Mouse (Mus musculus) intestine, embryonic 15.5 days (tissue): Measurements from ENCODE around the gene Bsn. TPM values are rescaled to one million over a fixed set of nuclear protein-coding genes. Genes with fewer than 3 reads are reported as not detected.

Experiments used
- ATAC-seq: fragments of 200-750 bp; cut with Nextera tagmentation; 2 replicates; pipeline ENCODE4 v1.8.0; 2017; ENCODE audit warnings: moderate TSS enrichment, moderate library complexity
- H3K27ac ChIP-seq: fragments of 300-500 bp; sonication (generic); 2 replicates; pipeline ENCODE4 v1.5.1; 2015; ENCODE audit warnings: mild to moderate bottlenecking, inconsistent platforms
- H3K27me3 ChIP-seq: fragments of 300-500 bp; sonication (generic); replicated peaks from 2 replicates; pipeline ENCODE4 v1.6.1; 2015; ENCODE audit warnings: inconsistent platforms
- H3K36me3 ChIP-seq: fragments of 300-500 bp; sonication (generic); 2 replicates; pipeline ENCODE4 v1.6.1; 2015; ENCODE audit warnings: inconsistent platforms
- H3K4me1 ChIP-seq: fragments of 300-500 bp; sonication (generic); replicated peaks from 2 replicates; pipeline ENCODE4 v1.6.1; 2015; ENCODE audit warnings: inconsistent platforms
- H3K4me2 ChIP-seq: fragments of 300-500 bp; sonication (generic); replicated peaks from 2 replicates; pipeline ENCODE4 v1.6.1; 2015; ENCODE audit warnings: mild to moderate bottlenecking, inconsistent platforms
- H3K4me3 ChIP-seq: fragments of 300-500 bp; sonication (generic); replicated peaks from 2 replicates; pipeline ENCODE4 v1.5.1; 2015; ENCODE audit warnings: inconsistent platforms
- H3K9ac ChIP-seq: fragments of 300-500 bp; sonication (generic); 2 replicates; pipeline ENCODE4 v1.6.1; 2015; ENCODE audit warnings: inconsistent platforms
- H3K9me3 ChIP-seq: fragments of 300-500 bp; sonication (generic); 2 replicates; pipeline ENCODE4 v1.6.1; 2016; ENCODE audit warnings: inconsistent platforms
- WGBS: fragments of 180-500 bp; shearing (Covaris S2); methylation state at CpG from one replicate; pipeline ENCODE4 v1.1.7; 2015; 5-methylcytosine and 5-hydroxymethylcytosine counted together
- polyA plus RNA-seq: library from polyadenylated mRNA; unstranded; fragments of >200 nt; fragmentation: Nextera tagmentation; extraction: Ambion mirVana; gene quantifications from 2 replicates; pipeline ENCODE4 v1.2.1, GENCODE M21; 2015

Bsn gene
- polyA plus RNA-seq, 1 experiment from 2014 or later, result 4.7 TPM

DNA sequence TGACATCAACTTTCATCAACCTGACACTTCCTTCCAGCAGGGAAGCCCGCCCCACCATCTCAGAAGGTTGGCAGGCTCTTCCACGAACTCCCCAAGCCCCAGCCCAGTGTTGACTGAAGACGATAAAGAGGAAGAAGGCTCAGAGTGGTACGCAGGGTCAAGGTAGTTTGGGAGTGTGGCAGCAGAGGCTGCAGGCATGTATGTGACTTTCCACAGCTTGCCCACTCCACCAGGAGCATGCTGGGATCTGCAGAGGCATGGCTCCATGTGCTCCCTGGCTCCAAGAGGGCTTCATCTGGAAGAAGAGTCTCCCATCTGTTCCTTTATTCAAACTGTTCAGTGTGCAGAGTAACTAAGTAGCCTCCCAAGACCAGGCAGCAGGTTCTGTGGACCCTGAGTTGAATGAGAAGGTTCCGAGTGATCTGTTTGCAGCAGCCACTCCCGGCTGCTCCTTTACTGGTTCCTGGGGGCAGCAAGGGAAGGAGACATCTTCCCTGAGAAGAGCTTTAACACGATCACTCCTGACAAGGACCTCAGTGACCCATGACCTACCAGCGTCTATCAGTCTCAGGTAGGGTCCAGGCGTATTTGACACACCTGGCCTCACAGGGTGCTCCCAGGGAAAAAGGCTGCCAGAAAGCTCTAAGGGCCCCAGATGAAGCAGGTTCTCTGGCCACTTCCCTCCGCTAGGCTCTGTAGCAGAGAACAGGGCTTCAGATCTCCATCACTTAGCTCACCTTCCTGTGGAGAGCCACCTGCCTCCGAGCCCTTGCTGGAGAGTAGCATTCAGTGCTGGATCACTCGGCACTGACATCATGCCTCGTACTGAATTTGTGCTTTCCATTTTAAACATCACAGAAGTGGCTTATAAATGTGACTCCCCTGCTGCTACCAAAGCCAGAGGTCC, 60.9 kb downstream of the Bsn start:
- Histone ChIP-seq H3K27ac (no peak overlapping the region), H3K4me3 (no peak overlapping the region), H3K4me2 (no peak overlapping the region), H3K4me1 (peaks cover 6% of the 10 kb centered on the region; the same call in 1 of the 2 replicates), H3K27me3 (no peaks in the 10 kb centered on the region), H3K36me3 (no peaks in the 10 kb centered on the region), H3K9ac (no peak overlapping the region), H3K9me3 (no peaks in the 10 kb centered on the region)
- no peak for ATAC-seq
- WGBS, result 77% methylated on average over 13 of the region's 13 CpGs

- H3K9ac ChIP-seq, result no peak overlapping the region
- peaks cover 6% of the 10 kb centered on the region; the same call in 1 of the 2 replicates for H3K4me1 ChIP-seq
- H3K9me3 ChIP-seq, result no peaks in the 10 kb centered on the region
- H3K4me3 ChIP-seq, result no peak overlapping the region
- H3K27ac ChIP-seq, result no peak overlapping the region
- 84% methylated on average over 11 of the region's 11 CpGs for WGBS
- no peaks in the 10 kb centered on the region for H3K27me3 ChIP-seq
- ATAC-seq, result no peak
- H3K36me3 ChIP-seq, result no peaks in the 10 kb centered on the region
- no peak overlapping the region for H3K4me2 ChIP-seq
These were observed 61.9 kb downstream of the Bsn start for GRCm38 (mm10) chr9:108128248-108128647.

- Histone ChIP-seq H3K9me3 (no peaks in the 10 kb centered on the region), H3K4me1 (peaks cover 6% of the 10 kb centered on the region; the same call in 1 of the 2 replicates), H3K27me3 (no peaks in the 10 kb centered on the region), H3K36me3 (no peaks in the 10 kb centered on the region), H3K4me3 (no peak overlapping the region), H3K27ac (peak overlapping the region; percentile 85), H3K9ac (peak overlapping the region; percentile 21; the same call in 1 of the 2 replicates), H3K4me2 (peak overlapping the region; percentile 41)
- ATAC-seq, result peak; percentile 74
- 50% methylated on average over 17 of the region's 17 CpGs for WGBS
These were observed 63.6 kb downstream of the Bsn start for GRCm38 (mm10) chr9:108126436-108127180.

DNA sequence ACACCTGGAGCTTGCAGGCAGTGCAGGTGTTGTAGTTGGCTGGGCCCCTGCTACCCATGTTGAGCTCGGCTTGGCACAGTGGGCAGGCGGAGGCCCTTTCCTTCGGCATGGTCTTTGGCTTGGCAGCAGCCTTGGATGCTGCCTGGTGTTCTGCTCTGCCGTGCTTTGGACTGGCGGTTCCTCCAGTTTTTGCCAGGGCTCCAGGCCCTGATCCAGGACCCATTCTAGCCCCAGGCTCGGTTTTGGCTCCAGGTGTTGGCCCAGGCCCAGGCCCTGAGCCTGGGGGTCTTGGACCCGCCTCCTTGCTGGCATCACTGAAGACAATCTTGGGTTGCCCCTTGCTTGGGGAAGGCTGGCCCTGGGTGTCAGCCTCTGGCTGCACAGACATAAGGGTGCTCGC, 64.5 kb downstream of the Bsn start:
- ATAC-seq, result no peak
- WGBS, result 90% methylated on average over 8 of the region's 8 CpGs
- no peak overlapping the region for H3K4me3 ChIP-seq
- H3K4me1 ChIP-seq, result peaks cover 7% of the 10 kb centered on the region
- H3K27me3 ChIP-seq, result no peaks in the 10 kb centered on the region
- no peaks in the 10 kb centered on the region for H3K36me3 ChIP-seq
- no peaks in the 10 kb centered on the region for H3K9me3 ChIP-seq
- H3K9ac ChIP-seq, result no peak overlapping the region
- peak overlapping the region; percentile 85 for H3K27ac ChIP-seq
- peak overlapping the region; percentile 41; the same call in 1 of the 2 replicates for H3K4me2 ChIP-seq

DNA sequence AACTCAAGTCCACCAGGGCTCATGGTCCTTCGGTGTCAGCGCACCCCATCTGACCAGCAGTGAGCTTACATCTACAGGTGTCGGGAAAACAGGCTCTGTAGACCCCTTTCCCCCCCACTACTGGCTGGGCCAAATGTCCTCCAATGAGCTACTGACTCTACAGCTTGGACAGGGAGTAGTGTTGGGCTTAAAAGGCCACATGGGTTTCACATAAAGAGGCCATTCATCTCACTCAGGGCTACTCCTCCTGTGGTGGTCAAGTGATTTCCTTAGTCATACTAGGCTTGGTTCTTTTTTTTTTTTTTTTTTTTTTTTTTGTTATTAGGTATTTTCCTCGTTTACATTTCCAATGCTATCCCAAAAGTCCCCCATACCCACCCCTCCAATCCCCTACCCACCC, 66.3 kb downstream of the Bsn start:
- Histone ChIP-seq H3K4me2 (no peak overlapping the region), H3K4me1 (peaks cover 23% of the 10 kb centered on the region), H3K36me3 (no peaks in the 10 kb centered on the region), H3K9ac (no peak overlapping the region), H3K27me3 (no peaks in the 10 kb centered on the region), H3K27ac (no peak overlapping the region), H3K9me3 (no peaks in the 10 kb centered on the region), H3K4me3 (no peak overlapping the region)
- 74% methylated on average over 4 of the region's 4 CpGs for WGBS
- ATAC-seq, result no peak

DNA sequence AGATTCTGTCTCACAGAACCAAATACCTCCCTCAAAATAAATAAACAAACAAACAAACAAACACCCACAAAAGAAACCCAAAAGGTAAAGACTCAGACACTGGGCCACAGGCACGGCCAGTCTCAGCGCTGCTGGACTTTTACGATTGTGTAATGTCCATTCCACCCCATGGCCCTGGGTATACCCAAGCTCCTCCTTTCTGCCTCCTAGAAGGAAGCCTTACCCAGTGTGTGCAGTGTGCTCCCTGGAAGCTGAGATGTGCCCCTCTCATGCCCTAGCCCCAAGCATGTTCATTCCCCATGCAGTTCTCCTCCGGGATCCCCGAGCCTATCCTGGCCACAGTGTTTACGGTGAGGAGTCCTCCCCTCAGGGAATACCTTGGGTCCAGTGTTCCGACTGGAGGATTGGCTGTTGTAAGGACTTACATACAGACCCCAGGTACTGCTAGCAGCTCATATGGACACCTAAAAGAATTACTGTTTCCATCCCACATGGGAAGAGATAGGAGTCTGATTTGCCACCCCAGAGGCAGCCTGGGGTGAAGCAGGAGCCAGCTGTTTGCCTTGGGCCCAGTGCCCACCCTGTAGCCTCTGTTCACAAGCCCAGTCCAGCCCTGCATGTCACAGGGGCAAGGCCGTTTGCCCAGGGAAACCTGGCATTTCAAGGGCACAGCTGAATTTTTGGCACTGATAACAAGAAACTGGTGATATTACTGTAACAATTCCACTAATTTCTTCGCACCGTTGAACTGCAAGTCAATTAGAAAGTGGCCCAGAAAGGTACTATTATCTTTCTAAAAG, 68.8 kb downstream of the Bsn start:
- H3K9me3 ChIP-seq, result no peaks in the 10 kb centered on the region
- no peak overlapping the region for H3K4me2 ChIP-seq
- no peak overlapping the region for H3K27ac ChIP-seq
- no peaks in the 10 kb centered on the region for H3K36me3 ChIP-seq
- H3K4me3 ChIP-seq, result no peak overlapping the region
- peaks cover 25% of the 10 kb centered on the region for H3K4me1 ChIP-seq
- 85% methylated on average over 10 of the region's 10 CpGs for WGBS
- H3K27me3 ChIP-seq, result no peaks in the 10 kb centered on the region
- H3K9ac ChIP-seq, result no peak overlapping the region
- ATAC-seq, result no peak

DNA sequence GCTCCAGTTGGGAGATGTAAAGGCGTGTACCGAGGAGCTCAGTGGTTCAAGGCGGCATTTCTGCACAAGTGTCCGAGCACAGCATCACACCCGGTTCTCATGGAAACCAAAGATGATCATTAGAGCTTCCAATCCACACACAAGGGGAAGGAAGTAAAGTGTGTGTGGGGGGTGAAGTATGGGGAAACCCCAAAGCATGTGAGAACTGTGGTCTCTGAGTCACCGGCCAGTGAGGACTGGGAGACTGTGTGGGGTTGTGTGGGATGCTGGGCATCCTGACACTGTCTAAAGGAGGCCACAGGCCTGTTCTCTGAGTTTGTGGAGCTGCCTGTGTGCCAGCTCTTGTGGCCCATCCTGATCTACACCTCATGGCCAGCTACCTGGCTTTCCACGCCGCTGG, 69.5 kb downstream of the Bsn start:
- H3K27me3 ChIP-seq, result no peaks in the 10 kb centered on the region
- peak overlapping the region; percentile 78 for H3K27ac ChIP-seq
- no peak overlapping the region for H3K4me3 ChIP-seq
- H3K4me2 ChIP-seq, result no peak overlapping the region
- H3K36me3 ChIP-seq, result 0 out of 2 replicates have a peak, but pooled peaks cover 3% of the 10 kb centered on the region
- H3K9ac ChIP-seq, result no peak overlapping the region
- peaks cover 21% of the 10 kb centered on the region for H3K4me1 ChIP-seq
- WGBS, result 90% methylated on average over 8 of the region's 8 CpGs
- H3K9me3 ChIP-seq, result no peaks in the 10 kb centered on the region
- no peak for ATAC-seq

DNA sequence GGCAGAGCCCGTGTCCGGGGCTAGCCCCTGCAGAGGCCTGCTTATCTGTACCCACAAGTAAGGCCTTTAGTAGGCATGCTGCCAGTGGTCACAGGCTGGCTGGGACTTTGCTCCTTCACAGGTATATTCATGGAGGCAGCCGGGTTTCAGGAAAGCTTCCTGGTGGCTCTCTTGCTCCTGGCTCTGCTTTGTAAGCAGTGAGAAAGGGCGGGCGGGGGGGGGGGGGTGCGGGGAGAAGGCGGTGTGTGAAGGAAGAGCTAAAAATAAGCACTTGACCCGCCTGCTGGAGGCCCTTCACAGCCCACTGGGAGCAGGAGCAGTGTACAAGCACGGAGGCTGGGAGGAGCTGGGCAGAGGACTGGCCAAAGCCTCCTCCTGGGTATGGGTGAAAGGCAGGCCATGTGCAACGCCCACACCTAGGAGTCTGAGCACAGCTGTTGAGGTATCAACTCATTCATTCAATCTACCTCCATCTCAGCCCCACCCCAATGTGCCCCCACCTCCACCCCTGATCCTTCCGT, 70.2 kb downstream of the Bsn start:
- Histone ChIP-seq H3K27me3 (no peaks in the 10 kb centered on the region), H3K4me2 (peak overlapping the region; percentile 2; the same call in 1 of the 2 replicates), H3K4me3 (no peak overlapping the region), H3K9ac (no peak overlapping the region), H3K27ac (peak overlapping the region; percentile 78), H3K36me3 (0 out of 2 replicates have a peak, but pooled peaks cover 3% of the 10 kb centered on the region), H3K4me1 (peaks cover 21% of the 10 kb centered on the region), H3K9me3 (no peaks in the 10 kb centered on the region)
- peak; percentile 91 for ATAC-seq
- 25% methylated on average over 8 of the region's 11 CpGs for WGBS

GRCm38 (mm10) chr9:108117143-108117542, 73.0 kb downstream of the Bsn start:
- 49% methylated on average over 4 of the region's 4 CpGs for WGBS
- Histone ChIP-seq H3K27me3 (no peaks in the 10 kb centered on the region; the same call in 1 of the 2 replicates), H3K36me3 (0 out of 2 replicates have a peak, but pooled peaks cover 3% of the 10 kb centered on the region), H3K4me2 (no peak overlapping the region), H3K27ac (peak overlapping the region; percentile 32; the same call in 1 of the 2 replicates), H3K4me3 (no peak overlapping the region), H3K4me1 (peaks cover 21% of the 10 kb centered on the region), H3K9ac (no peak overlapping the region), H3K9me3 (no peaks in the 10 kb centered on the region)
- no peak for ATAC-seq

GRCm38 (mm10) chr9:108115290-108116077, 74.7 kb downstream of the Bsn start:
- Histone ChIP-seq H3K4me2 (no peak overlapping the region), H3K27ac (no peak overlapping the region), H3K9me3 (no peaks in the 10 kb centered on the region), H3K36me3 (0 out of 2 replicates have a peak, but pooled peaks cover 3% of the 10 kb centered on the region), H3K9ac (no peak overlapping the region), H3K27me3 (no peaks in the 10 kb centered on the region; the same call in 1 of the 2 replicates), H3K4me1 (peaks cover 28% of the 10 kb centered on the region), H3K4me3 (no peak overlapping the region)
- no peak for ATAC-seq
- WGBS, result 70% methylated on average over 43 of the region's 43 CpGs
